Mouse (Mus musculus) erythroblast, embryonic 14.5 days (primary cell): ENCODE measurements around the gene Exosc2.

Experiments used
- GATA1 ChIP-seq: IDR thresholded peaks from 2 replicates; pipeline ENCODE4 v1.6.1; 2012; ENCODE audit warnings: low read length, inconsistent platforms, mixed read lengths
- TAL1 ChIP-seq: IDR thresholded peaks from 3 replicates; pipeline ENCODE4 v1.6.1; 2012; ENCODE audit warnings: low read length, inconsistent platforms, mixed read lengths

DNA sequence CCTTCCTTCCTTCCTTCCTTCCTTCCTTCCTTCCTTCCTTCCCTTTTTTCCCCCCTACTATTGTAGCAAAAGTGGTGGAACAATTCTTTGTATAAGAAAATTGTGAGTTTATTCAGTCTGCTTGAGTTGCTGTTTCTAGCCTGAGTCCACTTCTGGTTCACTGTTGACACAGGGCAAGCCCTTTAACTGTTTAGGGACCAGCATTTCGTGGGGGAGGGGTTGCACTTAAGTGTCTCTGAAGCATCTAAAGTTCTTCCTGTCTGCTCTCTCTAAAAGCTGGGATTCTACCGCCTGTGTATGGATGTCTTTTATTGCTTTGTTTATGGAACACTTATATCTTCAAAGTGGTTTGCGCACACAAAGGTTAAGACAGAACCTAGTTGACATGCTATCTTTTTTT lies 19.5 kb downstream of the Exosc2 start:
- TF ChIP-seq GATA1 (no peak), TAL1 (no peak)
